Mouse (Mus musculus): Measurements from ENCODE around the gene Hic2.

GRCm38 (mm10) chr16:17291016-17291415, 57.6 kb downstream of the Hic2 start:
- TF ChIP-seq CTCF (IDR thresholded peaks at IDR 0.05; ENCODE audit: extremely low read depth, insufficient read length, insufficient replicate concordance, low read depth, low read length) (no peak), POLR2A (IDR thresholded peaks at IDR 0.05; ENCODE audit: low read depth, low read length) (no peak)
